Mouse (Mus musculus): ENCODE measurements around the gene Gm11555.
"Not testable (repeated sequence)": the region's sequence is repeated elsewhere in the genome, so short reads cannot be mapped to it uniquely, and the experiment has no call there.

Gene Gm11555

GRCm38 (mm10) chr11:99650136-99650535, at the start of gene Gm11555:
TSS of gene Gm11555 (minus strand) at chr11:99650236.
- no peak for DNase-seq (ENCODE audit: low spot score)

GRCm38 (mm10) chr11:99690463-99690862, 40.4 kb upstream of the Gm11555 start, which contains the start of gene Gm14190:
TSS of gene Gm14190 (minus strand) at chr11:99690740.
- no peak for DNase-seq (ENCODE audit: low spot score)

- not testable (repeated sequence) for DNase-seq (ENCODE audit: low spot score)
Measured at GRCm38 (mm10) chr11:99685235-99685634, 35.2 kb upstream of the Gm11555 start.

- DNase-seq (ENCODE audit: low spot score) = no peak
Measured at GRCm38 (mm10) chr11:99683481-99683880, 33.4 kb upstream of the Gm11555 start.

- DNase-seq (ENCODE audit: low spot score) = no peak
Measured at GRCm38 (mm10) chr11:99665860-99666259, 15.8 kb upstream of the Gm11555 start, which contains the start of gene Krtap4-6. TSS of gene Krtap4-6 (minus strand) at chr11:99665960.

- DNase-seq (ENCODE audit: low spot score) = no peak
Measured at GRCm38 (mm10) chr11:99662802-99663201, 12.8 kb upstream of the Gm11555 start.

GRCm38 (mm10) chr11:99659256-99659655, 9.2 kb upstream of the Gm11555 start:
- no peak for DNase-seq (ENCODE audit: low spot score)

- DNase-seq (ENCODE audit: low spot score) = not testable (repeated sequence)
Measured at GRCm38 (mm10) chr11:99658467-99659010, 8.5 kb upstream of the Gm11555 start, which contains the start of gene Gm11563. TSS of gene Gm11563 (minus strand) at chr11:99658960.

- DNase-seq (ENCODE audit: low spot score) = no peak
Measured at GRCm38 (mm10) chr11:99657051-99657450, 7.0 kb upstream of the Gm11555 start.

- DNase-seq (ENCODE audit: low spot score) = no peak
Measured at GRCm38 (mm10) chr11:99646444-99646843, 3.6 kb downstream of the Gm11555 start.

GRCm38 (mm10) chr11:99644351-99644750, 5.7 kb downstream of the Gm11555 start:
- no peak for DNase-seq (ENCODE audit: low spot score)

- DNase-seq (ENCODE audit: low spot score) = not testable (repeated sequence)
Measured at GRCm38 (mm10) chr11:99643635-99644139, 6.3 kb downstream of the Gm11555 start, which contains the start of gene Krtap4-7. TSS of gene Krtap4-7 (minus strand) at chr11:99644089.

- DNase-seq (ENCODE audit: low spot score) = no peak
Measured at GRCm38 (mm10) chr11:99640926-99641325, 9.1 kb downstream of the Gm11555 start.

GRCm38 (mm10) chr11:99637086-99637485, 12.9 kb downstream of the Gm11555 start:
- DNase-seq (ENCODE audit: low spot score) = no peak

- DNase-seq (ENCODE audit: low spot score) = no peak
Measured at GRCm38 (mm10) chr11:99634653-99635134, 15.3 kb downstream of the Gm11555 start, which contains the start of gene Krtap4-2. TSS of gene Krtap4-2 (minus strand) at chr11:99635084.

GRCm38 (mm10) chr11:99633293-99633692, 16.7 kb downstream of the Gm11555 start:
- no peak for DNase-seq (ENCODE audit: low spot score)

GRCm38 (mm10) chr11:99630890-99631289, 19.1 kb downstream of the Gm11555 start:
- no peak for DNase-seq (ENCODE audit: low spot score)

- DNase-seq (ENCODE audit: low spot score) = no peak
Measured at GRCm38 (mm10) chr11:99628138-99628537, 21.9 kb downstream of the Gm11555 start, which contains the start of gene Krtap4-1. TSS of gene Krtap4-1 (minus strand) at chr11:99628238.

- DNase-seq (ENCODE audit: low spot score) = no peak
Measured at GRCm38 (mm10) chr11:99620335-99620734, 29.7 kb downstream of the Gm11555 start, which contains the start of gene Gm11562. TSS of gene Gm11562 (minus strand) at chr11:99620435.

GRCm38 (mm10) chr11:99614796-99615363, 35.2 kb downstream of the Gm11555 start, which contains the start of gene Krtap2-4:
TSS of gene Krtap2-4 (minus strand) at chr11:99614846.
- DNase-seq (ENCODE audit: low spot score) = no peak

- not testable (repeated sequence) for DNase-seq (ENCODE audit: low spot score)
Measured at GRCm38 (mm10) chr11:99610089-99610488, 39.9 kb downstream of the Gm11555 start, which contains the start of gene Gm11937. TSS of gene Gm11937 (minus strand) at chr11:99610189.

- DNase-seq (ENCODE audit: low spot score) = no peak
Measured at GRCm38 (mm10) chr11:99609126-99609525, 40.9 kb downstream of the Gm11555 start.

- DNase-seq (ENCODE audit: low spot score) = not testable (repeated sequence)
Measured at GRCm38 (mm10) chr11:99603208-99603607, 46.8 kb downstream of the Gm11555 start, which contains the start of gene Gm11938. TSS of gene Gm11938 (minus strand) at chr11:99603308.
